Mouse (Mus musculus): Measurements from ENCODE around the gene Mbnl1. TPM values are rescaled to one million over a fixed set of nuclear protein-coding genes. Genes with fewer than 3 reads are reported as not detected.

Gene Mbnl1
- polyA plus RNA-seq, 1 experiment: 52.3 TPM

GRCm38 (mm10) chr3:60580699-60581098 lies 108.1 kb downstream of the Mbnl1 start:
- H3K27me3 ChIP-seq (replicated peaks; ENCODE audit: control insufficient read depth, insufficient read depth, low read length): no peaks in the 10 kb centered on the region
- H3K4me3 ChIP-seq (ENCODE audit: insufficient read depth, low read depth, low read length): no peak overlapping the region
- H3K4me1 ChIP-seq (ENCODE audit: control insufficient read depth, insufficient read depth, low read length): peaks cover 27% of the 10 kb centered on the region; the same call in 1 of the 2 replicates
- peak overlapping the region; percentile 43 for H3K27ac ChIP-seq (ENCODE audit: insufficient read depth, low read depth, low read length)
- 59% methylated on average over 5 of the region's 5 CpGs for WGBS
- DNase-seq: peak; percentile 50
- TF ChIP-seq CTCF (conservative IDR thresholded peaks at IDR 0.05; ENCODE audit: insufficient read depth, insufficient read length, low read depth, low read length) (no peak), POLR2A (IDR thresholded peaks at IDR 0.05; ENCODE audit: low read depth, low read length) (no peak)
- no peaks in the 10 kb centered on the region for H3K36me3 ChIP-seq (ENCODE audit: control insufficient read depth, insufficient read depth, low read length)

- 32% methylated on average over 3 of the region's 3 CpGs for WGBS
- peaks cover 22% of the 10 kb centered on the region; the same call in 1 of the 2 replicates for H3K4me1 ChIP-seq (ENCODE audit: control insufficient read depth, insufficient read depth, low read length)
- no peak for TF ChIP-seq CTCF (conservative IDR thresholded peaks at IDR 0.05; ENCODE audit: insufficient read depth, insufficient read length, low read depth, low read length)
- peak; percentile 43 for DNase-seq
- no peak overlapping the region for H3K4me3 ChIP-seq (ENCODE audit: insufficient read depth, low read depth, low read length)
- H3K27me3 ChIP-seq (replicated peaks; ENCODE audit: control insufficient read depth, insufficient read depth, low read length): no peaks in the 10 kb centered on the region
- no peak overlapping the region; the same call in 1 of the 2 replicates for H3K27ac ChIP-seq (ENCODE audit: insufficient read depth, low read depth, low read length)
- H3K36me3 ChIP-seq (ENCODE audit: control insufficient read depth, insufficient read depth, low read length): no peaks in the 10 kb centered on the region
These were observed 109.5 kb downstream of the Mbnl1 start for GRCm38 (mm10) chr3:60582154-60582553.

- Histone ChIP-seq H3K4me1 (ENCODE audit: control insufficient read depth, insufficient read depth, low read length) (peaks cover 21% of the 10 kb centered on the region; the same call in 1 of the 2 replicates), H3K27me3 (replicated peaks; ENCODE audit: control insufficient read depth, insufficient read depth, low read length) (no peaks in the 10 kb centered on the region), H3K27ac (ENCODE audit: insufficient read depth, low read depth, low read length) (no peak overlapping the region), H3K36me3 (ENCODE audit: control insufficient read depth, insufficient read depth, low read length) (no peaks in the 10 kb centered on the region), H3K4me3 (ENCODE audit: insufficient read depth, low read depth, low read length) (no peak overlapping the region)
- TF ChIP-seq POLR2A (IDR thresholded peaks at IDR 0.05; ENCODE audit: low read depth, low read length) (no peak), CTCF (conservative IDR thresholded peaks at IDR 0.05; ENCODE audit: insufficient read depth, insufficient read length, low read depth, low read length) (no peak)
- WGBS: 90% methylated on average over 1 of the region's 1 CpGs
- peak; percentile 26 for DNase-seq
These were observed 110.0 kb downstream of the Mbnl1 start for GRCm38 (mm10) chr3:60582620-60583019.

GRCm38 (mm10) chr3:60584704-60585103 lies 112.1 kb downstream of the Mbnl1 start:
- 96% methylated on average over 3 of the region's 3 CpGs for WGBS
- Histone ChIP-seq H3K4me3 (ENCODE audit: insufficient read depth, low read depth, low read length) (no peak overlapping the region), H3K27me3 (replicated peaks; ENCODE audit: control insufficient read depth, insufficient read depth, low read length) (no peaks in the 10 kb centered on the region), H3K36me3 (ENCODE audit: control insufficient read depth, insufficient read depth, low read length) (no peaks in the 10 kb centered on the region), H3K4me1 (ENCODE audit: control insufficient read depth, insufficient read depth, low read length) (peaks cover 15% of the 10 kb centered on the region; the same call in 1 of the 2 replicates), H3K27ac (ENCODE audit: insufficient read depth, low read depth, low read length) (no peak overlapping the region)
- no peak for TF ChIP-seq POLR2A (IDR thresholded peaks at IDR 0.05; ENCODE audit: low read depth, low read length)
- TF ChIP-seq CTCF (conservative IDR thresholded peaks at IDR 0.05; ENCODE audit: insufficient read depth, insufficient read length, low read depth, low read length): no peak
- no peak for DNase-seq

GRCm38 (mm10) chr3:60586046-60586445 lies 113.4 kb downstream of the Mbnl1 start:
- DNase-seq: peak; percentile 24
- H3K36me3 ChIP-seq (ENCODE audit: control insufficient read depth, insufficient read depth, low read length): no peaks in the 10 kb centered on the region
- H3K4me1 ChIP-seq (ENCODE audit: control insufficient read depth, insufficient read depth, low read length): peaks cover 14% of the 10 kb centered on the region; the same call in 1 of the 2 replicates
- TF ChIP-seq CTCF (conservative IDR thresholded peaks at IDR 0.05; ENCODE audit: insufficient read depth, insufficient read length, low read depth, low read length): peak; percentile 53; the same call in 1 of the 2 replicates
- no peak for TF ChIP-seq POLR2A (IDR thresholded peaks at IDR 0.05; ENCODE audit: low read depth, low read length)
- no peaks in the 10 kb centered on the region for H3K27me3 ChIP-seq (replicated peaks; ENCODE audit: control insufficient read depth, insufficient read depth, low read length)
- H3K4me3 ChIP-seq (ENCODE audit: insufficient read depth, low read depth, low read length): no peak overlapping the region
- no peak overlapping the region for H3K27ac ChIP-seq (ENCODE audit: insufficient read depth, low read depth, low read length)
- 85% methylated on average over 3 of the region's 3 CpGs for WGBS

- H3K4me3 ChIP-seq (ENCODE audit: insufficient read depth, low read depth, low read length): no peak overlapping the region
- H3K27ac ChIP-seq (ENCODE audit: insufficient read depth, low read depth, low read length): no peak overlapping the region
- 38% methylated on average over 4 of the region's 4 CpGs for WGBS
- H3K4me1 ChIP-seq (ENCODE audit: control insufficient read depth, insufficient read depth, low read length): peaks cover 16% of the 10 kb centered on the region; the same call in 1 of the 2 replicates
- no peaks in the 10 kb centered on the region for H3K36me3 ChIP-seq (ENCODE audit: control insufficient read depth, insufficient read depth, low read length)
- no peak for TF ChIP-seq CTCF (conservative IDR thresholded peaks at IDR 0.05; ENCODE audit: insufficient read depth, insufficient read length, low read depth, low read length)
- TF ChIP-seq POLR2A (IDR thresholded peaks at IDR 0.05; ENCODE audit: low read depth, low read length): no peak
- H3K27me3 ChIP-seq (replicated peaks; ENCODE audit: control insufficient read depth, insufficient read depth, low read length): no peaks in the 10 kb centered on the region
- DNase-seq: no peak
These were observed 114.5 kb downstream of the Mbnl1 start for GRCm38 (mm10) chr3:60587149-60587548.

- Histone ChIP-seq H3K4me1 (ENCODE audit: control insufficient read depth, insufficient read depth, low read length) (peaks cover 11% of the 10 kb centered on the region; the same call in 1 of the 2 replicates), H3K36me3 (ENCODE audit: control insufficient read depth, insufficient read depth, low read length) (no peaks in the 10 kb centered on the region), H3K27ac (ENCODE audit: insufficient read depth, low read depth, low read length) (no peak overlapping the region), H3K4me3 (ENCODE audit: insufficient read depth, low read depth, low read length) (no peak overlapping the region), H3K27me3 (replicated peaks; ENCODE audit: control insufficient read depth, insufficient read depth, low read length) (no peaks in the 10 kb centered on the region)
- 44% methylated on average over 3 of the region's 3 CpGs for WGBS
- DNase-seq: no peak
- no peak for TF ChIP-seq POLR2A (IDR thresholded peaks at IDR 0.05; ENCODE audit: low read depth, low read length)
- no peak for TF ChIP-seq CTCF (conservative IDR thresholded peaks at IDR 0.05; ENCODE audit: insufficient read depth, insufficient read length, low read depth, low read length)
These were observed 116.7 kb downstream of the Mbnl1 start for GRCm38 (mm10) chr3:60589361-60589760.
